Comparison of ENCODE assay signal across 8 mouse cellular contexts in the genomic region with DNA sequence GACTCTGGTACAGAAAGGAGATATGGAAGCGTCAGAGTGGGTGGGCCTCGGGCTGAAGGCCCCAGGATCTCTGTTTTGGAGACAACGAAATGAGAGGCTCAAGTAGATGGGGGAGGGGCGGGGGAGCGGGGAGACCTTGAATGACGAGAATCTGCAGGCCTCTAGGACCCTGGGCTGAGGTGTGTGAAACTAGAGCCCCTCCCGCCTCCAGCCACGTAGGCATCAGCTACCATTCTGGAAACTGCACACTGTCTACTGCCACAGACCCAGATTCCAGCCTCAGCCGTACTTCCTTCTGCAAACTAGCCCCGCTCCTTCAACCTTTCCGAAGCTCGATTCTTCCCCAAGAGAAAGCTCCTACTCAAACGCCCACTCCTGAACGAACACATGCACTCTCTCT. TPM values are rescaled to one million over a fixed set of nuclear protein-coding genes. Genes with fewer than 3 reads are reported as not detected.
DNase-seq lines count a peak whose midpoint lies in the region; ATAC-seq and TF ChIP-seq lines count a peak whose summit lies in the region.

No protein-coding gene starts in this region.

- TF ChIP-seq CTCF in MEL (IDR thresholded peaks at IDR 0.05 in 2 of 3, conservative IDR thresholded peaks at IDR 0.05 in 1 of 3; ENCODE audit: control insufficient read depth in 1 of 3, insufficient read depth in 1 of 3, low read depth in 2 of 3, low read length in 3 of 3, poor library complexity in 1 of 3, severe bottlenecking in 1 of 3), result no peak
- TF ChIP-seq CTCF in embryonic fibroblast, embryonic 13.5 days (IDR thresholded peaks at IDR 0.05; ENCODE audit: borderline replicate concordance, insufficient read depth, low read length), result no peak

- H3K79me2 ChIP-seq in MEL (ENCODE audit: control insufficient read depth, insufficient read depth, low read length, poor library complexity), result no peaks in the 10 kb centered on the region

- peak overlapping the region; percentile 92 for H3K4me2 ChIP-seq in heart, embryonic 11.5 days
- peak overlapping the region; percentile 75 for H3K4me2 ChIP-seq in neural tube, embryonic 11.5 days (ENCODE audit: low read depth)

- no peaks in the 10 kb centered on the region for H3K36me3 ChIP-seq in heart, embryonic 11.5 days (ENCODE audit: control insufficient read depth, insufficient read depth, low read length)
- H3K36me3 ChIP-seq in MEL (ENCODE audit: control insufficient read depth in 1 of 2, insufficient read depth in 2 of 2, low read length in 2 of 2), result no peaks in the 10 kb centered on the region
- H3K36me3 ChIP-seq in neural tube, embryonic 11.5 days (ENCODE audit: control insufficient read depth, insufficient read depth, low read length), result no peaks in the 10 kb centered on the region; the same call in 1 of the 2 replicates

- no peak; the same call in 1 of the 2 replicates for ATAC-seq in heart, embryonic 11.5 days (replicated peaks; ENCODE audit: insufficient number of reproducible peaks, low FRiP score, low TSS enrichment)
- ATAC-seq in neural tube, embryonic 11.5 days (ENCODE audit: insufficient read depth, low FRiP score, low TSS enrichment), result 0 out of 2 replicates have a peak, but pooled peaks have one; percentile 28

- intact Hi-C loops in heart, postnatal 10 days (cut with DNase I), result loop anchor here (5.0 kb wide), 1 partner anchor 61 kb away; no protein-coding TSS in a partner anchor

- TF ChIP-seq RAD21 in MEL (IDR thresholded peaks at IDR 0.05; ENCODE audit: low read depth, low read length), result no peak

- H3K27ac ChIP-seq in heart, embryonic 11.5 days (ENCODE audit: low read depth, low read length), result peak overlapping the region; percentile 85; the same call in 1 of the 2 replicates
- H3K27ac ChIP-seq in MEL (ENCODE audit: control insufficient read depth, low read depth, low read length), result no peak overlapping the region
- H3K27ac ChIP-seq in embryonic fibroblast, embryonic 13.5 days (ENCODE audit: insufficient read depth, low read length), result peak overlapping the region; percentile 44
- peak overlapping the region; percentile 95; the same call in 1 of the 2 replicates for H3K27ac ChIP-seq in neural tube, embryonic 11.5 days (ENCODE audit: low read depth, low read length)

- whole genome bisulfite sequencing in heart, embryonic 11.5 days (ENCODE audit: insufficient replicate concordance), result 6% methylated on average over 14 of the region's 14 CpGs
- 8% methylated on average over 14 of the region's 14 CpGs for WGBS in neural tube, embryonic 11.5 days

- H3K9ac ChIP-seq in heart, embryonic 11.5 days (ENCODE audit: low read depth, low read length), result peak overlapping the region; percentile 94
- H3K9ac ChIP-seq in MEL (ENCODE audit: control insufficient read depth, low read depth, low read length, poor library complexity, severe bottlenecking), result peak overlapping the region; percentile 19; the same call in 1 of the 2 replicates
- peak overlapping the region; percentile 35; the same call in 1 of the 2 replicates for H3K9ac ChIP-seq in neural tube, embryonic 11.5 days (ENCODE audit: low read length)

- peaks cover 26% of the 10 kb centered on the region for H3K27me3 ChIP-seq in heart, embryonic 11.5 days (ENCODE audit: control insufficient read depth, insufficient read depth, low read length)
- peaks cover 7 to 9% of the 10 kb centered on the region in 2 experiments for H3K27me3 ChIP-seq in MEL (ENCODE audit: control insufficient read depth in 1 of 2, insufficient read depth in 2 of 2, low read length in 2 of 2)
- H3K27me3 ChIP-seq in neural tube, embryonic 11.5 days (ENCODE audit: control insufficient read depth, insufficient read depth, low read length), result no peaks in the 10 kb centered on the region

- H3K4me1 ChIP-seq in heart, embryonic 11.5 days (ENCODE audit: control insufficient read depth, insufficient read depth, low read length), result peaks cover 18% of the 10 kb centered on the region
- peaks cover 0 to 3% of the 10 kb centered on the region in 2 experiments; a peak in 1 of 4 replicates for H3K4me1 ChIP-seq in MEL (ENCODE audit: control insufficient read depth in 1 of 2, insufficient read depth in 2 of 2, low read length in 2 of 2)
- H3K4me1 ChIP-seq in embryonic fibroblast, embryonic 13.5 days (ENCODE audit: control insufficient read depth, insufficient read depth, low read length), result no peaks in the 10 kb centered on the region
- H3K4me1 ChIP-seq in neural tube, embryonic 11.5 days (ENCODE audit: control insufficient read depth, insufficient read depth, low read length), result peaks cover 10% of the 10 kb centered on the region

- no peak for DNase-seq in heart, postnatal 10 days
- peak; percentile 21 for DNase-seq in MEL (ENCODE audit: low read depth, low spot score)
- DNase-seq in layer of hippocampus, postnatal 14 days (ENCODE audit: low spot score in 2 of 2), result peak; percentile 35 to 52
- peak; percentile 68 for DNase-seq in neural tube, embryonic 11.5 days (ENCODE audit: low spot score)
- DNase-seq in natural killer cell, adult 2 months (ENCODE audit: low spot score in 2 of 2), result no peak
- no peak for DNase-seq in spleen, postnatal 36 days (ENCODE audit: low spot score in 2 of 2)

- no peaks in the 10 kb centered on the region for H3K9me3 ChIP-seq in heart, embryonic 11.5 days (replicated peaks; ENCODE audit: control insufficient read depth, low read length)
- H3K9me3 ChIP-seq in MEL (replicated peaks; ENCODE audit: insufficient read depth, low read length), result no peaks in the 10 kb centered on the region
- no peaks in the 10 kb centered on the region for H3K9me3 ChIP-seq in neural tube, embryonic 11.5 days (ENCODE audit: control insufficient read depth, low read length)

- no peak for TF ChIP-seq POLR2A in MEL (IDR thresholded peaks at IDR 0.05; ENCODE audit: control insufficient read depth in 1 of 2, insufficient read depth in 1 of 2, low read depth in 1 of 2, low read length in 2 of 2, poor library complexity in 1 of 2)
- peak; percentile 77 for TF ChIP-seq POLR2A in embryonic fibroblast, embryonic 13.5 days (IDR thresholded peaks at IDR 0.05; ENCODE audit: low read depth, low read length)

- H3K4me3 ChIP-seq in heart, embryonic 11.5 days (ENCODE audit: low read depth, low read length), result peak overlapping the region; percentile 77
- H3K4me3 ChIP-seq in MEL (ENCODE audit: control insufficient read depth in 1 of 2, insufficient read depth in 1 of 2, low read depth in 2 of 2, low read length in 2 of 2), result peak overlapping the region; percentile 24 to 45
- peak overlapping the region; percentile 54 for H3K4me3 ChIP-seq in embryonic fibroblast, embryonic 13.5 days (ENCODE audit: insufficient read depth, low read length)
- H3K4me3 ChIP-seq in neural tube, embryonic 11.5 days (ENCODE audit: low read depth, low read length), result peak overlapping the region; percentile 78

- no peak for TF ChIP-seq EP300 in MEL (IDR thresholded peaks at IDR 0.05; ENCODE audit: low read depth in 1 of 2, low read length in 2 of 2)

RNA-seq across cellular contexts. Expression of gene P3h3, which starts 1.2 kb away (rescaled TPM):
- 13.8 and 15.8 TPM in 2 replicates for polyA plus RNA-seq in heart, embryonic 11.5 days (2014; fragmentation: Nextera tagmentation; extraction: Ambion mirVana)
- total RNA-seq in heart, postnatal 10 days (2021), result 10 to 100 TPM; 27.1 to 27.3 TPM
- total RNA-seq in MEL (2012; rRNA removed), result 0.23 and 0.29 TPM in 2 replicates
- polyA plus RNA-seq in MEL (2012; ENCODE audit: insufficient read depth in 1 of 2, insufficient read length in 2 of 2, low read depth in 1 of 2, low replicate concordance in 2 of 2, missing spikeins in 1 of 2), result 1 to 10 TPM in 1 of 2 experiments, not detected in 1; 2.1 TPM
- polyA plus RNA-seq in embryonic fibroblast, embryonic 13.5 days (2011; ENCODE audit: insufficient read length, low read depth, missing spikeins), result 72.7 and 76.7 TPM in 2 replicates
- 10 to 100 TPM; 24.7 to 24.8 TPM for total RNA-seq in layer of hippocampus, postnatal 14 days (2021)
- 14.6 and 16.9 TPM in 2 replicates for polyA plus RNA-seq in neural tube, embryonic 11.5 days (2014; fragmentation: Nextera tagmentation; extraction: Ambion mirVana)

RNA-seq across cellular contexts. Expression of gene Gpr162, which starts 7.5 kb away (rescaled TPM):
- 0.69 and 0.80 TPM in 2 replicates for polyA plus RNA-seq in heart, embryonic 11.5 days (2014; fragmentation: Nextera tagmentation; extraction: Ambion mirVana)
- total RNA-seq in heart, postnatal 10 days (2021), result 1 to 10 TPM; 3.0 to 4.9 TPM
- total RNA-seq in MEL (2012; rRNA removed), result 0.08 and 0.20 TPM in 2 replicates
- polyA plus RNA-seq in MEL (2012; ENCODE audit: insufficient read depth in 1 of 2, insufficient read length in 2 of 2, low read depth in 1 of 2, low replicate concordance in 2 of 2, missing spikeins in 1 of 2), result under 1 TPM in 1 of 2 experiments, not detected in 1; 0.84 TPM
- polyA plus RNA-seq in embryonic fibroblast, embryonic 13.5 days (2011; ENCODE audit: insufficient read length, low read depth, missing spikeins), result 0.55 and 0.63 TPM in 2 replicates
- 100 to 1,000 TPM; 180 to 193 TPM for total RNA-seq in layer of hippocampus, postnatal 14 days (2021)
- polyA plus RNA-seq in neural tube, embryonic 11.5 days (2014; fragmentation: Nextera tagmentation; extraction: Ambion mirVana), result 2.3 TPM in 2 replicates

RNA-seq across cellular contexts. Expression of gene Gnb3, which starts 16.2 kb away (rescaled TPM):
- 5.4 and 6.6 TPM in 2 replicates for polyA plus RNA-seq in heart, embryonic 11.5 days (2014; fragmentation: Nextera tagmentation; extraction: Ambion mirVana)
- 1 to 10 TPM; 3.9 to 4.4 TPM for total RNA-seq in heart, postnatal 10 days (2021)
- 0.08 TPM in 1 of 2 replicates, not detected in the other for total RNA-seq in MEL (2012; rRNA removed)
- polyA plus RNA-seq in MEL (2012; ENCODE audit: insufficient read depth in 1 of 2, insufficient read length in 2 of 2, low read depth in 1 of 2, low replicate concordance in 2 of 2, missing spikeins in 1 of 2), result under 1 TPM in 1 of 2 experiments, not detected in 1; 0.21 TPM
- polyA plus RNA-seq in embryonic fibroblast, embryonic 13.5 days (2011; ENCODE audit: insufficient read length, low read depth, missing spikeins), result 0.45 and 0.72 TPM in 2 replicates
- total RNA-seq in layer of hippocampus, postnatal 14 days (2021), result under 1 TPM in 1 of 2 experiments, not detected in 1; 0.21 TPM
- 0.22 and 0.29 TPM in 2 replicates for polyA plus RNA-seq in neural tube, embryonic 11.5 days (2014; fragmentation: Nextera tagmentation; extraction: Ambion mirVana)

RNA-seq across cellular contexts. Expression of gene Cdca3, which starts 27.0 kb away (rescaled TPM):
- polyA plus RNA-seq in heart, embryonic 11.5 days (2014; fragmentation: Nextera tagmentation; extraction: Ambion mirVana), result 137 and 153 TPM in 2 replicates
- total RNA-seq in heart, postnatal 10 days (2021), result 10 to 100 TPM; 19.1 to 23.2 TPM
- total RNA-seq in MEL (2012; rRNA removed), result 54.5 and 70.0 TPM in 2 replicates
- polyA plus RNA-seq in MEL (2012; ENCODE audit: insufficient read depth in 1 of 2, insufficient read length in 2 of 2, low read depth in 1 of 2, low replicate concordance in 2 of 2, missing spikeins in 1 of 2), result 100 to 1,000 TPM in 1 of 2 experiments, not detected in 1; 185 TPM
- polyA plus RNA-seq in embryonic fibroblast, embryonic 13.5 days (2011; ENCODE audit: insufficient read length, low read depth, missing spikeins), result 42.0 and 61.1 TPM in 2 replicates
- total RNA-seq in layer of hippocampus, postnatal 14 days (2021), result 1 to 10 TPM; 2.0 to 3.4 TPM
- polyA plus RNA-seq in neural tube, embryonic 11.5 days (2014; fragmentation: Nextera tagmentation; extraction: Ambion mirVana), result 190 and 195 TPM in 2 replicates

RNA-seq across cellular contexts. Expression of gene Usp5, which starts 27.0 kb away (rescaled TPM):
- 87.3 and 98.3 TPM in 2 replicates for polyA plus RNA-seq in heart, embryonic 11.5 days (2014; fragmentation: Nextera tagmentation; extraction: Ambion mirVana)
- 10 to 100 TPM; 87.5 to 87.9 TPM for total RNA-seq in heart, postnatal 10 days (2021)
- 101 and 102 TPM in 2 replicates for total RNA-seq in MEL (2012; rRNA removed)
- polyA plus RNA-seq in MEL (2012; ENCODE audit: insufficient read depth in 1 of 2, insufficient read length in 2 of 2, low read depth in 1 of 2, low replicate concordance in 2 of 2, missing spikeins in 1 of 2), result 100 to 1,000 TPM in 1 of 2 experiments, not detected in 1; 129 TPM
- 87.6 and 105 TPM in 2 replicates for polyA plus RNA-seq in embryonic fibroblast, embryonic 13.5 days (2011; ENCODE audit: insufficient read length, low read depth, missing spikeins)
- total RNA-seq in layer of hippocampus, postnatal 14 days (2021), result 100 to 1,000 TPM; 180 to 183 TPM
- polyA plus RNA-seq in neural tube, embryonic 11.5 days (2014; fragmentation: Nextera tagmentation; extraction: Ambion mirVana), result 162 and 174 TPM in 2 replicates

Comparison
In these comparisons a context has a peak if more than half of its experiments do, and no peak if none do; other contexts are left out.
1. H3K9ac ChIP-seq: peak in every context shown above with its lines; median percentile 94 in heart, embryonic 11.5 days; 35 in neural tube, embryonic 11.5 days; 19 in MEL.
2. DNase-seq: peak in MEL (single experiment), layer of hippocampus, postnatal 14 days (2 of 2) and neural tube, embryonic 11.5 days (single experiment); none in heart, postnatal 10 days (0 of 2), natural killer cell, adult 2 months (0 of 2) and spleen, postnatal 36 days (0 of 2).
3. Peak in every context shown above with its lines, with median percentiles within 50 percentile points of each other: H3K4me3 ChIP-seq.